Mouse (Mus musculus): ENCODE measurements around the gene A030005L19Rik. TPM values are rescaled to one million over a fixed set of nuclear protein-coding genes. Genes with fewer than 3 reads are reported as not detected.

The A030005L19Rik gene
- polyA plus RNA-seq, 1 experiment from 2014 or later = 0.46 TPM

GRCm38 (mm10) chr1:82959870-82960385, 46.8 kb downstream of the A030005L19Rik start, which contains the start of gene Gm47955:
Gene Gm47955 (plus strand): TSS chr1:82960286.
- Histone ChIP-seq H3K27ac (replicated peaks; ENCODE audit: low read depth, low read length) (no peak within 1 kb of the TSS), H3K4me3 (replicated peaks; ENCODE audit: low read depth, low read length) (no peak within 1 kb of the TSS), H3K36me3 (ENCODE audit: control insufficient read depth, insufficient read depth, low read length) (no peaks in the 10 kb centered on the region), H3K9ac (replicated peaks; ENCODE audit: low read length) (no peak within 1 kb of the TSS), H3K4me1 (ENCODE audit: control insufficient read depth, insufficient read depth, low read length) (no peaks in the 10 kb centered on the region), H3K9me3 (ENCODE audit: control insufficient read depth, low read length) (no peaks in the 10 kb centered on the region), H3K4me2 (ENCODE audit: low read length) (no peak within 1 kb of the TSS), H3K27me3 (ENCODE audit: control insufficient read depth, insufficient read depth, low read length) (no peaks in the 10 kb centered on the region)
- DNase-seq = no peak
- WGBS = 97% methylated on average over 11 of the region's 11 CpGs
- no peak for ATAC-seq (ENCODE audit: low FRiP score, low TSS enrichment)

Other genes with a start within 250 kb of the A030005L19Rik start
- gene Mff, start 188.4 kb upstream of the A030005L19Rik start, polyA plus RNA-seq (2014; fragmentation: Nextera tagmentation; extraction: Ambion mirVana) = 449 and 463 TPM in 2 replicates
- 0.38 TPM in 1 of 2 replicates, not detected in the other for gene Tm4sf20, start 144.9 kb upstream of the A030005L19Rik start, polyA plus RNA-seq (2014; fragmentation: Nextera tagmentation; extraction: Ambion mirVana)
- gene Gm47791, start 142.1 kb upstream of the A030005L19Rik start, polyA plus RNA-seq (2014; fragmentation: Nextera tagmentation; extraction: Ambion mirVana) = not detected in 2 replicates
- 32.4 and 43.7 TPM in 2 replicates for gene Agfg1, start 73.8 kb upstream of the A030005L19Rik start, polyA plus RNA-seq (2014; fragmentation: Nextera tagmentation; extraction: Ambion mirVana)
- not detected in 2 replicates for gene A030014E15Rik, start 11.6 kb downstream of the A030005L19Rik start, polyA plus RNA-seq (2014; fragmentation: Nextera tagmentation; extraction: Ambion mirVana)
- not detected in 2 replicates for gene Gm6217, start 18.1 kb downstream of the A030005L19Rik start, polyA plus RNA-seq (2014; fragmentation: Nextera tagmentation; extraction: Ambion mirVana)
- gene A030003K21Rik, start 30.1 kb downstream of the A030005L19Rik start, polyA plus RNA-seq (2014; fragmentation: Nextera tagmentation; extraction: Ambion mirVana) = not detected in 2 replicates
- not detected in 2 replicates for gene Gm7544, start 42.7 kb downstream of the A030005L19Rik start, polyA plus RNA-seq (2014; fragmentation: Nextera tagmentation; extraction: Ambion mirVana)
- not detected in 2 replicates for gene Gm47955, start 47.0 kb downstream of the A030005L19Rik start, polyA plus RNA-seq (2014; fragmentation: Nextera tagmentation; extraction: Ambion mirVana)
- gene Gm47959, start 87.2 kb downstream of the A030005L19Rik start, polyA plus RNA-seq (2014; fragmentation: Nextera tagmentation; extraction: Ambion mirVana) = not detected in 2 replicates
- gene Slc19a3, start 125.1 kb downstream of the A030005L19Rik start, polyA plus RNA-seq (2014; fragmentation: Nextera tagmentation; extraction: Ambion mirVana) = 0.15 and 0.79 TPM in 2 replicates
- gene Krtap28-10, start 129.2 kb downstream of the A030005L19Rik start, polyA plus RNA-seq (2014; fragmentation: Nextera tagmentation; extraction: Ambion mirVana) = not detected in 2 replicates
- not detected in 2 replicates for gene Gm47969, start 131.6 kb downstream of the A030005L19Rik start, polyA plus RNA-seq (2014; fragmentation: Nextera tagmentation; extraction: Ambion mirVana)
- not detected in 2 replicates for gene A030005K14Rik, start 146.1 kb downstream of the A030005L19Rik start, polyA plus RNA-seq (2014; fragmentation: Nextera tagmentation; extraction: Ambion mirVana)
- not detected in 2 replicates for gene Krtap28-13, start 147.6 kb downstream of the A030005L19Rik start, polyA plus RNA-seq (2014; fragmentation: Nextera tagmentation; extraction: Ambion mirVana)
- gene Ccl20, start 203.4 kb downstream of the A030005L19Rik start, polyA plus RNA-seq (2014; fragmentation: Nextera tagmentation; extraction: Ambion mirVana) = not detected in 2 replicates
- 0.80 and 1.00 TPM in 2 replicates for gene Daw1, start 246.4 kb downstream of the A030005L19Rik start, polyA plus RNA-seq (2014; fragmentation: Nextera tagmentation; extraction: Ambion mirVana)